Mouse (Mus musculus) frontal cortex, postnatal 36 days (tissue): ENCODE data around the gene Gdnf.

ENCODE experiments used
- DNase-seq, 2 experiments: peaks; one replicate each; pipeline ENCODE4 v3.0.0; 2022; ENCODE audit warnings: low spot score in 2 of 2

The Gdnf gene

GRCm38 (mm10) chr15:7810556-7811252 is at the start of gene Gdnf:
Gdnf (plus strand) TSS chr15:7810846.
- no peak for DNase-seq

- DNase-seq = no peak
These were observed 43.5 kb upstream of the Gdnf start for GRCm38 (mm10) chr15:7767166-7767565.

- no peak for DNase-seq
These were observed 37.7 kb upstream of the Gdnf start for GRCm38 (mm10) chr15:7772983-7773382.

- DNase-seq = no peak
These were observed 29.1 kb upstream of the Gdnf start for GRCm38 (mm10) chr15:7781517-7781916.

GRCm38 (mm10) chr15:7809841-7810391 is 730 bp upstream of the Gdnf start:
- no peak for DNase-seq

- no peak for DNase-seq
These were observed 593 bp downstream of the Gdnf start for GRCm38 (mm10) chr15:7811253-7811625.

- DNase-seq = no peak
These were observed 1.4 kb downstream of the Gdnf start for GRCm38 (mm10) chr15:7811856-7812733.

- DNase-seq = peak; percentile 72 to 80
These were observed 2.4 kb downstream of the Gdnf start for GRCm38 (mm10) chr15:7812872-7813530.

GRCm38 (mm10) chr15:7813531-7814370 is 3.1 kb downstream of the Gdnf start:
- DNase-seq = no peak

GRCm38 (mm10) chr15:7814371-7814680 is 3.7 kb downstream of the Gdnf start:
- DNase-seq = no peak

GRCm38 (mm10) chr15:7814917-7815316 is 4.3 kb downstream of the Gdnf start:
- DNase-seq = no peak

- DNase-seq = no peak
These were observed 4.9 kb downstream of the Gdnf start for GRCm38 (mm10) chr15:7815521-7815944.

GRCm38 (mm10) chr15:7823886-7824285 is 13.2 kb downstream of the Gdnf start:
- no peak for DNase-seq

GRCm38 (mm10) chr15:7825530-7825929 is 14.9 kb downstream of the Gdnf start:
- no peak for DNase-seq

GRCm38 (mm10) chr15:7835404-7835803 is 24.8 kb downstream of the Gdnf start:
- no peak for DNase-seq

GRCm38 (mm10) chr15:7838060-7838920 is 27.6 kb downstream of the Gdnf start:
- no peak for DNase-seq

- DNase-seq = no peak
These were observed 28.3 kb downstream of the Gdnf start for GRCm38 (mm10) chr15:7838921-7839309.

- no peak for DNase-seq
These were observed 31.0 kb downstream of the Gdnf start for GRCm38 (mm10) chr15:7841664-7842063.

GRCm38 (mm10) chr15:7842398-7842797 is 31.8 kb downstream of the Gdnf start:
- no peak for DNase-seq

- DNase-seq = no peak
These were observed 46.8 kb downstream of the Gdnf start for GRCm38 (mm10) chr15:7857418-7857817.
